Mouse (Mus musculus) ES-E14 (cell line): ENCODE results near the gene Pofut2. TPM values are rescaled to one million over a fixed set of nuclear protein-coding genes. Genes with fewer than 3 reads are reported as not detected.

ENCODE experiments used
- DNase-seq: peaks from one replicate; pipeline ENCODE4 v3.0.0-alpha.2; 2013; ENCODE audit warnings: low read depth, low spot score
- H3K27ac ChIP-seq: 2 replicates; pipeline ENCODE4 v1.5.1; 2012; ENCODE audit warnings: low read depth, mild to moderate bottlenecking, low read length, moderate library complexity, mixed read lengths; ENCODE audit not compliant: poor library complexity, insufficient read depth, severe bottlenecking
- H3K36me3 ChIP-seq: 2 replicates; pipeline ENCODE4 v1.6.1; 2012; ENCODE audit warnings: mild to moderate bottlenecking, low read length, moderate library complexity, mixed read lengths; ENCODE audit not compliant: control insufficient read depth, poor library complexity, insufficient read depth, severe bottlenecking
- H3K4me1 ChIP-seq, 2 experiments: fragments of 150-350 bp in 1 of 2; sonication (generic) in 1 of 2; 2 replicates each; pipeline ENCODE4 v1.6.1; 2012; ENCODE audit warnings: low read length in 2 of 2, mild to moderate bottlenecking in 1 of 2, mixed read lengths in 1 of 2; ENCODE audit not compliant: control insufficient read depth in 2 of 2, insufficient read depth in 2 of 2, poor library complexity in 1 of 2
- H3K4me3 ChIP-seq, 2 experiments: fragments of 150-350 bp in 1 of 2; sonication (generic) in 1 of 2; 2 replicates each; pipeline ENCODE4 v1.5.1; 2012; ENCODE audit warnings: low read length in 2 of 2, low read depth in 1 of 2, mild to moderate bottlenecking in 1 of 2, mixed read lengths in 1 of 2; ENCODE audit not compliant: insufficient read depth in 1 of 2, poor library complexity in 1 of 2, severe bottlenecking in 1 of 2
- H3K9ac ChIP-seq: 2 replicates; pipeline ENCODE4 v1.6.1; 2012; ENCODE audit warnings: low read depth, mild to moderate bottlenecking, low read length, mixed read lengths; ENCODE audit not compliant: poor library complexity, insufficient read depth, severe bottlenecking
- H3K9me3 ChIP-seq: fragments of 150-350 bp; sonication (generic); 2 replicates; pipeline ENCODE4 v1.6.1; 2012; ENCODE audit warnings: low read depth, mild to moderate bottlenecking, low read length; ENCODE audit not compliant: control insufficient read depth, insufficient read depth
- CHD2 ChIP-seq: IDR thresholded peaks from 2 replicates; pipeline ENCODE4 v1.6.1; 2014; ENCODE audit warnings: mild to moderate bottlenecking, low read depth, low read length, inconsistent platforms
- HCFC1 ChIP-seq: IDR thresholded peaks from 2 replicates; pipeline ENCODE4 v1.6.1; 2012; ENCODE audit warnings: low read length, inconsistent platforms, borderline replicate concordance; ENCODE audit not compliant: insufficient read depth
- MAFK ChIP-seq: IDR thresholded peaks from 2 replicates; pipeline ENCODE4 v1.6.1; 2014; ENCODE audit warnings: mild to moderate bottlenecking, low read depth, low read length, inconsistent platforms; ENCODE audit not compliant: insufficient read depth
- ZC3H11A ChIP-seq: IDR thresholded peaks from 2 replicates; pipeline ENCODE4 v1.6.1; 2012; ENCODE audit warnings: low read depth, mild to moderate bottlenecking, inconsistent platforms, low read length, borderline replicate concordance
- ZNF384 ChIP-seq: IDR thresholded peaks from 2 replicates; pipeline ENCODE4 v1.6.1; 2012; ENCODE audit warnings: low read depth, low read length, inconsistent platforms
- in situ Hi-C, 2 experiments: fragments of 600-800 bp; cut with MboI; formaldehyde crosslinking; loops; one replicate each; pipeline ENCODE4 v1.15.1; 2025; ENCODE audit warnings: low sequenced_read_pairs in 2 of 2, inconsistent platforms in 1 of 2; ENCODE audit not compliant: unreplicated experiment in 2 of 2
- total RNA-seq: library from RNA; depleted of rRNA; stranded (reverse); fragments of 300-350 nt; gene quantifications from 2 replicates; pipeline ENCODE4 v1.2.3, GENCODE M21; 2012

Pofut2 gene
- total RNA-seq, 1 experiment: 67.6 TPM

DNA sequence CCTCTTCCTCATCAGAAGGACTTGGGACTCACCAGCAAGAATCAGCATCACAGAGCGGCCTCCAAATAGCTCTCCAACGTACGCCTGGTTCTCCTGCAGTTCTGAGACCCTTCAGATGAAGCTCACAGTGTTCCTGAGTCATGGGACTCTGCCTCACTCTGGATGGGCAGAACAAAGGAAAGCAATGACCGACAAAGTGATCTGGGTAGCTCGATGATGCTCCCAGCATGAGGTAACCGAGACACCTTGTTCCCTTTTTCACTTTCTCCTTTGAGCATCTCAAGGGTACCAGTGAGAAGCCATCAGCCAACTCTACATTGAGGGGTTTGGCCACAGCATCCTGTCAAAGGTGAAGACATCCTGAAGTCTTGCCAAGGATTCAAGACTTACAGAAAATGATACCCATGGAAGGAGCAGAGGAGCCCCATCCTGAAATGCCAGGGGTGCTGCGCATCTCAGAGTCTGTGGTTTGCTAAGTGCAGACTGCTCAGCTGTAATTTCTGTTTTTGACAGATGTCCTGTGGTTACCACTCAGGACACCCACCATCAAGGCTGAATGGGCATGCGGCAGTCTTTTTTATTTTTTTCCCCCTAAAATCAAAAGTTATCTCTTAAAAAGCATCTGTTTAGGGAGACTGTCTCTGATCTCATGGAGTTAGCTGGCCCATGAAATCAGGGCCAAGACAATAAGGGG, 32.9 kb upstream of the Pofut2 start:
- no peak for DNase-seq
- Histone ChIP-seq H3K36me3 (no peaks in the 10 kb centered on the region), H3K4me3 (no peak overlapping the region), H3K27ac (no peak overlapping the region), H3K9me3 (no peaks in the 10 kb centered on the region), H3K9ac (no peak overlapping the region), H3K4me1 (peaks cover 4 to 9% of the 10 kb centered on the region in 2 experiments; a peak in 2 of 4 replicates)
- in situ Hi-C loops: no loop called here
- TF ChIP-seq ZNF384 (no peak), HCFC1 (no peak), ZC3H11A (no peak), CHD2 (no peak), MAFK (no peak)

DNA sequence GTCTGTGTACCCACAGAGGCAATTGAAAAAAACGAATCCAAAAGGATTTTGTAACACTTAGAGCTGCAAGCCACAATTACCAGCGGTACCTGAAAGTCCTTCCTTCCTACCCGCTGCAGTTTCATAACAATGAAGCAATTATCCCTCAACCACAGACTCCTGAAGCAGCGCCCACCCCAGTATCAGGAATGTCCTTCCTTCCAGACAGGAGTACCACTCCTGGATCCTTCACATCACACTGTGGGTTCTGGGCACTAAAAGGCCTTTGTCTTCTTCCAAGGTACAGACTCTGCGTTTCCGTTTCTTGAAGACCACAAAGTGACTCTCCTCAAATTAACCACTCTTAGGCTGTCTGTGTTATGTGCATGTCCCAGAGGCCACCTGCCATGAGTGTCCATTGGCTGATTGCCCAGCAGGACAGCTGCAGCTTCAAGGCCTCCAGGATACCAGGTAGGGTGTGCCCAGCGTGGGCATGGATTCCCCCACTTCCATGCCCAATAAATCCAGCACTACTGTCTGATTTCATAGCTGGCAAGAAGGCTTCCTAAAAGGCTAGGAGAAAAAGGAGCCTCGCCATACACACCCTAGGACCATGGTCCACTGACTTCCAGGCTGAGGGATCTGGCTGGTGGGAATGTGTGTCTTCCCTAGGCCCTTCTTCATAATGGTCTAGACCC, 32.2 kb upstream of the Pofut2 start:
- Histone ChIP-seq H3K9ac (no peak overlapping the region), H3K9me3 (no peaks in the 10 kb centered on the region), H3K4me3 (no peak overlapping the region), H3K36me3 (no peaks in the 10 kb centered on the region), H3K27ac (no peak overlapping the region), H3K4me1 (peaks cover 4 to 9% of the 10 kb centered on the region in 2 experiments; a peak in 2 of 4 replicates)
- no peak for DNase-seq
- TF ChIP-seq ZNF384 (no peak), HCFC1 (no peak), MAFK (no peak), CHD2 (no peak), ZC3H11A (no peak)
- in situ Hi-C loops: no loop called here

DNA sequence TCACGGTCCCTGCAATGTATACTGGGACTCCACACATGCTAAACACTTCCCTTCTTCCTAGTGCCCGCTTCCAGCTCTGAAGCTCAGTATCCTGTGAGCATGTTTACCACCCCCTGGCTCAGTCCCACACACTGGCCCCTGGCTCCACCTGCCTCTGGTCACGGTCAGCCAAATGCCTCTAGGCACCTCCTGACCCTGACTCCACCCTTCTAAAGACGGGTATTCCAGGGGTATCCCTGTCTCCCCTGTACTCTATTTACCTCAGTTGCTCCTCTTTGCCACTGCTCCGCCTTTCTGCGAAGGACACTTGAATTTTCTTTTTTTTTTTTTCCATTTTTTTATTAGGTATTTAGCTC, 31.7 kb upstream of the Pofut2 start:
- Histone ChIP-seq H3K36me3 (no peaks in the 10 kb centered on the region), H3K9ac (no peak overlapping the region), H3K27ac (no peak overlapping the region), H3K9me3 (no peaks in the 10 kb centered on the region), H3K4me3 (no peak overlapping the region), H3K4me1 (peaks cover 4 to 9% of the 10 kb centered on the region in 2 experiments; a peak in 2 of 4 replicates)
- no peak for DNase-seq
- TF ChIP-seq MAFK (no peak), CHD2 (no peak), ZC3H11A (no peak)
- in situ Hi-C loops: no loop called here

DNA sequence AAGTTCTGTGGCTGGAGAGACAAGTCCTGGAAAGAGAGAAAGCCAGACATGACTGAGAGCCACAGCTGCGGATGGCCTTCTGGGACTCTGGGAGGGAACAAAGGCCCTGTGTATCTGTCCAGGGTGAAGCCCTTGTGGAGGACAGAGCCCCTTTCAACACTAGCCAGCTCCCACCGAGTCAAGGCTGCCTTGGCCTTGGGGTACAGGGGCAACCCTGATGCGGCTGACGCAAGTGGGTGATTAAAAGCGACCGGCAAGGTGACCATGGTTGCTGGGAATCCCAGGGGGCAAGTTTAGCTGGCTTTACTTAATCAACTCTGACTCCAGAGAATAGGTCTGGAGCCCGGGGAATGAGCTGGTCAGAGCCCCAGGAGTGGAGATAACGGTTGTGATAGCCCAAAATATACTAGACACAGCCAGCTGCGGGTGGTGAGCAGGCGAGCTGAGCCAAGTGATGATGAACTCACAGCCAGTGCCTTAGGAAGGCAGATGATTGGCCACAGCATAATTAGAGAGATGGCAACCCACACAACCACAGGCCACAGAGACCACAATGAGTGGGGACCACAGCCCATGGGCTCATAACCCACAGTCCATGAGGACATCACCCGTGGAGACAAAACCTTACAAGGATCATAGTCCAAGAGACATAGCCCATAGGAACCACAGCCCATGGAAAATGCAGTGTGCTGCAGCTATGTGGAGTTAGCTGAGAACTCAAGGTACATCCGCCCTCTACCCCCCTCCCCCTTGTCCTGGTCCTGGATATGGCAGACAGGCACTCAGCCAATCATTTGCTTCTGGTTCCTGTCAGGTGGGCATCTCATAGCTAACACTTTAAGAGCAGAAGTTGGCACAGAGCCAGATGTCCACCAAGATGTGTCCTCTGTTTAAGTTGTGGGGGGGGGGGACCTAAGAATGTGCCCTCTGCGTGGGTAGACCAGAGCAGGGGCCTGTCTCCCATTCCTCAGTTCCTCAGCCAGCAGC, 29.1 kb upstream of the Pofut2 start:
- no peak overlapping the region for H3K9ac ChIP-seq
- no peaks in the 10 kb centered on the region for H3K9me3 ChIP-seq
- peaks cover 4 to 9% of the 10 kb centered on the region in 2 experiments; a peak in 2 of 4 replicates for H3K4me1 ChIP-seq
- in situ Hi-C loops: no loop called here
- no peak overlapping the region for H3K27ac ChIP-seq
- no peak for TF ChIP-seq ZNF384
- no peak for TF ChIP-seq ZC3H11A
- no peak for TF ChIP-seq CHD2
- no peak for TF ChIP-seq MAFK
- TF ChIP-seq HCFC1: no peak
- no peak for DNase-seq
- no peaks in the 10 kb centered on the region for H3K36me3 ChIP-seq
- H3K4me3 ChIP-seq: no peak overlapping the region
